Mouse (Mus musculus) spleen, embryonic (tissue): ENCODE measurements around the gene Mfap5.
"Not testable (repeated sequence)": the region's sequence is repeated elsewhere in the genome, so short reads cannot be mapped to it uniquely, and the experiment has no call there.

Source experiments
- CTCF ChIA-PET: fragments of 350-600 bp; sonication (Branson Sonifier 250); formaldehyde crosslinking; loops from one replicate; lab custom pipeline; 2022; lab: Charles Lee

Mfap5 gene

DNA sequence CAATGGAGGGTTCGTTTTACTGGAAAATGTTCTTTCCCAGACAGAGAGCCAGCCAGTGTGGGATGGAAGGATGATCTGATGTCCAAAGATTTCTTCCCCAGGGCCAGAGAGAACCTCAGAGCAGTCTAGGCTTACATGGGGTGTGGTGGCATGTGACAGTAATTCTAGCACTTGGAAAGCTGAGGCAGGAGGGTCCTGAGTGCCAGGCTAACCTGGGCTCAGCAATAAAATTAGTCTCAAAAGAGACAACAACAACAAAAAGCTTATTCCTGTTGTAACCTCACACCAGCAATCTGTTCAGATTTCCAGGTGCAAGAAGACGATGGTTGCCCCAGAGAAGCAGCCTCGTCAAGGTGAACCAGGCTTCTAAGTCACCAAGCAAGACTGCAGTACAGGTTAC lies at the start of gene Mfap5:
TSS of gene Mfap5 (plus strand) at position 301 of the 400 bp plus-strand sequence.
- CTCF ChIA-PET = interaction anchor here (1.3 kb wide), 1 partner anchor 14 kb away, joined by 3 read pairs; no protein-coding TSS in a partner anchor

GRCm38 (mm10) chr6:122458946-122459693 lies 46.5 kb upstream of the Mfap5 start:
- CTCF ChIA-PET = no interaction called here

GRCm38 (mm10) chr6:122466092-122466713 lies 39.4 kb upstream of the Mfap5 start:
- CTCF ChIA-PET = no interaction called here

DNA sequence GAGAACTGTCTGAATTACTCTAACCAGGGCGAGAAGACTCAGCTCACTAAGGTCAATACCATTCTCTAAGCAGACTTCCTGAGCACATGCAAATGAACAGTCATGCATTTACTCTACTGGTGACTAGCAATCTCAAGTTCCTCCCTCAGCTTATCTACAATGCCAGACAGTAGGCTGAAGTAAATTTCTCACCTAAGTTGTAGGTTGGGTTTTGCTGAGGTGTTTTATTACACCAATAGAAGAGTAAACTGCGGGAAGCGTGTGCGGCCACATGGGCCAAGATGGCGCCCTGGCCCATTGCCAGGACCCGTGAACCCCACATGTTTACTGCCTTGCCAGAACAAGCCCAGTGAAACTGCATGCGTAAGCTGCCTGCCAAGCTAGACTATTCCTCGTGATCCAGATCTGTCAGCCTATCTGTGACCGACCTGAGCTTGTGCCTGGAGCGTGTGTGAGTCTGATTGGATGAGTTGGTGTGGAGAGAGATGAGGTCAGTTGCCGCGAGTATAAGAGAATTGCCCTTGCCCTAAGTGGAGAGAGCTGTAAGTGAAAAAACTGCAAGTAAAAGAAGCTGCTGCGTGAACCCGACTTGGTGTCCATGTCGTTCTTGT lies 36.5 kb upstream of the Mfap5 start:
- CTCF ChIA-PET = no interaction called here

GRCm38 (mm10) chr6:122470240-122470639 lies 35.4 kb upstream of the Mfap5 start:
- CTCF ChIA-PET = no interaction called here

DNA sequence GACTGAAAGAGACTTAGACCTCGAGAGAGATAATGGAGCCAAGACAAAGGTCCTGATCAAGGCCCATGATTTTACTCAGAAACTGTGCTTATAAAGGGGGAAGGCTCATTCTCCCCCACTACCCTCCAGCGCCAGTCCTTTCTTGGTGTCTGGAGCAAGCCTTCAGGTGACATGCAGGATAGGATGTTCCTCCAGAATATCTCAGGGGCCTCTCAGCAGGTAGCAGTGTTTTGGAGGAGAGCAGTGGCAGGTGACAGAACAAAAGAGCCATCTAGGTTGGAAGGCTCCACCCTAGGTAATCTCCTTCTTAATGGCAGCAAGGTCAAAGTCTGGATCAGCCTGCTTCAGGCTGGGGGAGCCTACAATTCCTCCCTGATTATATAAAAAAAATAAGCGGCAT lies 34.2 kb upstream of the Mfap5 start:
- CTCF ChIA-PET = not testable (repeated sequence)

- CTCF ChIA-PET = no interaction called here
These were observed 27.6 kb upstream of the Mfap5 start for GRCm38 (mm10) chr6:122478062-122478461.

DNA sequence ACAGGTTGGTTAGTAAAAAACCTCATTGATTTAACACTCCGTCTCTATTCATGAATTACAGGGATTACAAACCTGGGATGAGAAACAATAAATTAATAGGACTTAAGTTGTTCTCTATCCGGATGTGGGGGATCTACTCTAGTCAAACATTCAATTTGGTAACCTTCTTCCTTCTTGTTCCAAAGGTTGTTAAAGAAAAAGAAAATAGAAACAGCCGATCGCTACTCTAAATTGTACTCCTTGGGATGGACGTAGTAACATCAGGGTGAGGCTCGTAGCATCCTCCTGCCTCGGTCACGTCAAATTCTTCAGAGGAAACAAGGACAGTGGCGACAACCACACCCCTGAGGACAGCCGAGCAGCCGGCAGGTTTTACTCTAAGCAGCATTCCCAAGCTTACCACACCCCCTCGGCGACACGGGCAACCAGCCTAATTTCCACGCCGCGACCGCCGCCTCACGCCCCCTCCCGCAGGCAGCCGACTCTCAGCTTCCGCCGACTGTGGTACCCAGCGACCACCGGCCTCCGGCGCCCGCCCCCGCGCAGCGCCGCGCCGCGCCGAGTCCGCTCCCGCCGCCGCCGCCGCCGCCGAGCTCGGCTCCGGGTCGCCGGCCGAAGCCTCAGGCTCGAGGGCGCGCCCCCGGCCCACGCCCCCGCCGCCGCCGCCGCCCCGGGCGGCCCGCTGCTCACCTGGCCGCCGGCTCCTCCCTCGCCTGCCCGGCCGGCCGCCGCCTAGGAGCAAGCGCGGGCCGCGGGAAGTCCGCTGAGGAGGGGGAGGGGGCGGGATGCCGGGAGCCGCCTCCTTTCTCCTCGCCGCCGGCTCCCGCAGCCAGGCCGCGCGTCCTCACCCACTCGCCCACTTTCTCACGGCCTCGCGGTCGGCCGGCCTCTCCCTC lies 20.0 kb upstream of the Mfap5 start:
- CTCF ChIA-PET = no interaction called here

DNA sequence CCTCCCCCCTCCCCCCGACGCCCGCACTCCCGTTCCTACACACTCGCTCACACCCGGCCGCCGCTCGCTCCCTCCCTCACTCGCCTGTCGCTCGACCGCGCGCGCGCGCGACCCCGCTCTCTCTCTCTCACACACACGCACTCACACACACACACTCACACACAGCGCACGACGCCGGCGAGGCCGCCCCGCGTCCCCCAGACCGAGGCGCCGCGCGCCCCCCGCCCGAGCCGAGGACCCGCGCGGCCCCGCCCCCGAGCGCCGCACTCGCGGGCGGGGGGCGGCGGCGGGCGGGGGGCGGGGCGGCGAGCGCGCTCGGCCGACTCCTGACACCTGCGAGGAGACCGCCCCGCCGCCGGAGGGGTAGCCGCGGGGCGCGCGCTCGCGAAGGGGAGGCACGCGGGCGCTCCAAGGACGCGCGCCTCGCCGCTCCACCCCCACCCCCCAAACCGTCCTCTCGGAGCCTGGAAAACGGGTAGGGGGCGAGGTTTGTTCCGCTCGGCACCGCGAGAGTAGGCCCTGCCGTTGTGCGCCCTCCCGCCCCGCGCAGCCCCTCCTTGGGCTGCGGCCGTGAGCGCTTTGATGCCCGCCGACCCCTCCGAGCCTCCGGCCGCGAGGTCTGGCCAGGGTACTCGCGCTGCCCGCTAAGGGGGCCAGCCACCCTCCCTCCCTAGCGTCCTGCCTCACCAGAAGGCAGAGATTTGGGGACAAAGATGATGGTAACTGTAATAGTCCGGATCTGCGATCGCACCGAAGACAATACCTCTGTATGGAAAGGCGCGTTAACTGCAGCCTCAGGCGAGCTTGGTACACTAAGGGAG lies 19.1 kb upstream of the Mfap5 start:
- CTCF ChIA-PET = interaction anchor here (0.5 kb wide), 1 partner anchor 37 kb away, joined by 8 read pairs; no protein-coding TSS in a partner anchor

DNA sequence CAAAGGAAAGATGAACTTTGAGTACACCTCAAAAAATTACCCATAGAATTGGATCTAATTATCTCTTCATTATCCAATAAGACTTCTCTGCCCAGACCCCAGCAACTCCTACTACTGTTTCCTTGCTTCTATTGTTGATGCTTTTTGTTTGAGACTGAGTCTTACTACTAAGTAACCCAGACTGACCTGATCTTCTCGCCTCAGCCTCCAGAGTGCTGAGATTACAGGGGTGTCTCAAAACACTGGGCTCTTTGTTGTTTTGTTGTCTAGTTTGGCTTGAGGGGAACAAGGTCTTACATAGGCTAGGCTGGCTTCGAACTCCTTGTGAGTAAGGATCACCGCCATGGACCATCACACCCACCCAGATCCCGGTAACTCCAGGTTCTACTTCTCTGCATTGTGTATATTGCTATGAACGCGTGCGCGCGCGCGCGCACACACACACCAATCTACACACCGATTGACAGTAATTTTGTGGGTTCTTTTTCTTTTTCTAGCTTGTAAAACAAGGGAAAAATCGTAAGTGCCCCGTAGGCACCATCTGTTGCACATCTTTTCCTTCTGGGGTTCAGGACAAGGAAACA lies 14.6 kb upstream of the Mfap5 start:
- CTCF ChIA-PET = no interaction called here

GRCm38 (mm10) chr6:122491557-122491956 lies 14.1 kb upstream of the Mfap5 start:
- CTCF ChIA-PET = no interaction called here

DNA sequence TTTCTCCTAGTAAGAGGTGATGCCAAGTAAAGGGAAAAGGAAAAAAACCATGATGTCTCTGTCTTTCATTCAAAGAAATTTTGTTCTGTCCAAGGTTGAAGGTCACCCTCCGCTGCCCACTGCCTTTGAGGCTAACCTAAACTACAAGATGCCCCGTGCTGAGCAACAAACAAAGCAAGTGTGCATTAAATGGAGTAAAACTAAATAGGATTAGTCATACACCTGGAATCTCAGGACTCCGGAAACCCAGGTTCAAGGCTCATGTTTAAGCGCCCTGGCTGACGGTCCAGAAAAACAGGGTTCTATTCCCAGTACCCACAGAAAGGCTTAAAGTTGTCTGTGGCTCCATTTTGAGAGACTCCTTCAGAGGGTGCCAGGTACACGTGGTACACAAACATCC lies 13.2 kb upstream of the Mfap5 start:
- CTCF ChIA-PET = interaction anchor here (0.8 kb wide), 1 partner anchor 10 kb away, joined by 4 read pairs; no protein-coding TSS in a partner anchor

- CTCF ChIA-PET = interaction anchor here (0.6 kb wide), 2 partner anchors 29 to 1341 kb away, joined by 3 to 18 read pairs; no protein-coding TSS in a partner anchor
These were observed 11.7 kb upstream of the Mfap5 start for GRCm38 (mm10) chr6:122493799-122494472.

- CTCF ChIA-PET = no interaction called here
These were observed 10.4 kb upstream of the Mfap5 start for GRCm38 (mm10) chr6:122495082-122495881.

DNA sequence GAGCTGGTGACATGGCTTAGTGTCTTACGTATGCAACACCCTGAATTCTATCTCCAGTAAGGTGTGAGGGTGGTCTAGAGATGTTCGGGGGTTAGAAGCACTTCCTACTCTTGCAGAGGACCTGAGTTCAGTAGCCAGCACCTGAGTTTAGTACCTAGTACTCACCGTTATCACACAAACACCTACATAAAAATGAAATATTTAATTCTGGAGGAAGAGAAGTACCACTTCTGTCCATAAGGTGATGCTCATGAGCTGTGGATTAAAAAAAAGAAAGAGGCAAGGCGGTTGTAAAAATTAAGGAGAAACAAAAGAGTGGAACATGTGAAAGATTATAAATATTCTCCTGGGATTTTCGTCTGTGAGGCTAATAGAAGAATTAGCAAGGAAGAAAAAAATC lies 9.1 kb upstream of the Mfap5 start:
- CTCF ChIA-PET = no interaction called here

DNA sequence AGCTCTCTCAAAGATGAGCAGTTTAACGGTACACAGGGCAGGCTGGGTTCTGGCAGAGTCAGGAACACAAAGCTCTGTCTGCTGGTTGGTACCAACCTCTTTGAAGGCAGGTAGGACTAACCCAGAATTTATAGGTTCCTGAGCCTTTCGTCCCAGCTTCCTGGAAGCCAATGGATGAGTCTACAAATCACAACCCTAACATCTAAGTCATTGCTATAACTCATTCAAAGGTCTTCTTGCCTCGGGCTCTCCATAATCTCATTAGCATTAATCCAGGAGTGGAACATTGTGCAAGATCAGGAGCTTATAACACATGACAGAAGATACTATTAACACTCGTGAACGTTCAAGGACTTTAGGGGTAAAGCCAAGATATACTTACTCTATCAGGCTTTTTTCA lies 7.0 kb upstream of the Mfap5 start, which contains the start of gene Rimklb:
TSS of gene Rimklb (minus strand) at position 101 of the 400 bp plus-strand sequence.
- CTCF ChIA-PET = interaction anchor here (0.5 kb wide), 1 partner anchor 375 kb away, joined by 7 read pairs; no protein-coding TSS in a partner anchor

GRCm38 (mm10) chr6:122505041-122505440 lies 604 bp upstream of the Mfap5 start:
- CTCF ChIA-PET = interaction anchor here (1.3 kb wide), 1 partner anchor 14 kb away, joined by 3 read pairs; no protein-coding TSS in a partner anchor

DNA sequence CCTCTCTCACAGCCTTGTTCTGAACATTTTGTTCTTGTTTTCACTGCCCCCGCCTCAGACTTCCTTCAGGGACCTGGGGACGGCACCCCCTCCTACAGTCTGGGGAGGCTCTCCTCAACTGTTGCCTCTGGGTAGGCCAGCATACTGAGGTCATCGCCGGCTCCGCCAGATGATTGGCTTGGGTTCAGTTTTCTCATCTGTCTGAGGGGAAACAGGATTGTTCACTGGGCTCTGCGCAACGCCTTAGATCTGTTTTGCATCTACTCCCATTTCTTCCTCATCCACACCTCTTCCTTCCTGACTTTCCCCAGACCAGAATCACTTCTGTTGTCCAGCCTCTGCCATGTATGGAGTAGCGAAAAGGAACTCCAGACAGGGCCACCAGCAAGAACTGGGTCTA lies 2.8 kb downstream of the Mfap5 start:
- CTCF ChIA-PET = no interaction called here
